Mouse (Mus musculus) myocyte (in vitro differentiated cells): ENCODE data around the gene Nup54.

Source experiments
- CEBPB ChIP-seq: IDR thresholded peaks from 2 replicates; pipeline ENCODE4 v1.6.1; 2011; ENCODE audit warnings: mild to moderate bottlenecking, moderate library complexity; ENCODE audit not compliant: poor library complexity, insufficient read depth, severe bottlenecking
- E2F4 ChIP-seq: IDR thresholded peaks from one replicate; pipeline ENCODE4 v1.6.1; 2011; ENCODE audit warnings: mild to moderate bottlenecking, control low read depth, moderate library complexity; ENCODE audit not compliant: insufficient read depth
- MAX ChIP-seq: IDR thresholded peaks from one replicate; pipeline ENCODE4 v1.6.1; 2011; ENCODE audit warnings: low read depth, mild to moderate bottlenecking, control low read depth
- MYOD1 ChIP-seq, 3 experiments: IDR thresholded peaks; one replicate each; pipeline ENCODE4 v1.6.1; 2011; ENCODE audit warnings: control low read depth in 2 of 3, low read depth in 2 of 3, mild to moderate bottlenecking in 2 of 3, moderate library complexity in 1 of 3; ENCODE audit not compliant: insufficient read length in 2 of 3, control insufficient read depth in 1 of 3
- MYOG ChIP-seq, 3 experiments: IDR thresholded peaks; one replicate each; pipeline ENCODE4 v1.6.1; 2011; ENCODE audit warnings: control low read depth in 2 of 3, low read depth in 2 of 3, mild to moderate bottlenecking in 2 of 3; ENCODE audit not compliant: insufficient read length in 2 of 3, control insufficient read depth in 1 of 3, insufficient read depth in 1 of 3
- POLR2A ChIP-seq: IDR thresholded peaks from one replicate; pipeline ENCODE4 v1.6.1; 2011; ENCODE audit warnings: low read depth, mild to moderate bottlenecking, control low read depth, moderate library complexity; ENCODE audit not compliant: insufficient read length
- POLR2AphosphoS2 ChIP-seq: IDR thresholded peaks from one replicate; pipeline ENCODE4 v1.6.1; 2011; ENCODE audit warnings: low read depth, control low read depth; ENCODE audit not compliant: insufficient read length
- REST ChIP-seq: IDR thresholded peaks from one replicate; pipeline ENCODE4 v1.6.1; 2011; ENCODE audit warnings: mild to moderate bottlenecking, control low read depth, moderate library complexity; ENCODE audit not compliant: insufficient read depth, insufficient read length
- SRF ChIP-seq: IDR thresholded peaks from one replicate; pipeline ENCODE4 v1.6.1; 2011; ENCODE audit warnings: low read depth; ENCODE audit not compliant: control insufficient read depth, insufficient read length
- TCF12 ChIP-seq: IDR thresholded peaks from one replicate; pipeline ENCODE4 v1.6.1; 2011; ENCODE audit warnings: mild to moderate bottlenecking, control low read depth; ENCODE audit not compliant: poor library complexity, insufficient read depth, severe bottlenecking
- USF1 ChIP-seq: IDR thresholded peaks from one replicate; pipeline ENCODE4 v1.6.1; 2011; ENCODE audit warnings: low read depth, mild to moderate bottlenecking, control low read depth, moderate library complexity

GRCm38 (mm10) chr5:92430723-92431122 lies 4.3 kb downstream of the Nup54 start:
- no peak for TF ChIP-seq USF1
- TF ChIP-seq MYOD1 (IDR thresholded peaks at IDR 0.05; ENCODE audit: control insufficient read depth in 1 of 3, insufficient read length in 2 of 3, low read depth in 2 of 3), result no peak
- no peak for TF ChIP-seq POLR2A
- TF ChIP-seq MAX, result no peak
- no peak for TF ChIP-seq TCF12
- no peak for TF ChIP-seq E2F4
- TF ChIP-seq POLR2AphosphoS2, result no peak
- no peak for TF ChIP-seq SRF
- TF ChIP-seq MYOG (IDR thresholded peaks at IDR 0.05; ENCODE audit: control insufficient read depth in 1 of 3, insufficient read depth in 1 of 3, insufficient read length in 2 of 3, low read depth in 2 of 3), result no peak
- TF ChIP-seq REST, result no peak
- TF ChIP-seq CEBPB, result no peak
